ENCODE assay signal across 27 mouse cellular contexts in genomic region chr7:4683307-4683706, GRCm38 (mm10). TPM values are rescaled to one million over a fixed set of nuclear protein-coding genes. Genes with fewer than 3 reads are reported as not detected.
DNase-seq lines count a peak whose midpoint lies in the region; ATAC-seq and TF ChIP-seq lines count a peak whose summit lies in the region.
"Had no signal": no experiment of that assay in that cellular context is flagged by ENCODE, and none has a peak within 500 bp of the region (broad histone marks: within the 10 kb centered on the region; RNA-seq: fewer than 3 reads in every experiment).

No protein-coding gene starts in this region.

- dilution Hi-C loops in CH12.LX (cut with MboI; ENCODE audit: extremely low pct_ligation_motif_present, extremely low pct_unique_long_range_greater_than_20kb, low sequenced_read_pairs): no loop called here

- no peak for ATAC-seq in liver, embryonic 11.5 days (replicated peaks; ENCODE audit: low FRiP score)
- peak; percentile 44 for ATAC-seq in granulocyte monocyte progenitor cell, adult 5-6 weeks (replicated peaks; ENCODE audit: poor library complexity, severe bottlenecking)
- ATAC-seq: forebrain, embryonic 13.5 days; forebrain, embryonic 16.5 days; hindbrain, embryonic 16.5 days had no signal

- no peak overlapping the region for H3K27ac ChIP-seq in liver, embryonic 11.5 days (ENCODE audit: low read depth, low read length)
- H3K27ac ChIP-seq in CH12.LX (ENCODE audit: insufficient read depth, low read depth): no peak overlapping the region
- H3K27ac ChIP-seq: heart, embryonic 15.5 days; hindbrain, embryonic 13.5 days had no signal

- no peak for TF ChIP-seq POLR2A in CH12.LX (IDR thresholded peaks at IDR 0.05; ENCODE audit: low read depth, low read length)

- no peak for TF ChIP-seq RAD21 in CH12.LX (IDR thresholded peaks at IDR 0.05; ENCODE audit: low read depth, low read length)

- H3K4me2 ChIP-seq in liver, embryonic 11.5 days: peak overlapping the region; percentile 98; the same call in 1 of the 2 replicates
- no peak overlapping the region for H3K4me2 ChIP-seq in CH12.LX (ENCODE audit: insufficient read depth, low read depth, poor library complexity, severe bottlenecking)

- TF ChIP-seq CTCF in CH12.LX (conservative IDR thresholded peaks at IDR 0.05 in 1 of 2, IDR thresholded peaks at IDR 0.05 in 1 of 2; ENCODE audit: low read depth in 2 of 2, low read length in 2 of 2): no peak

- peaks cover 11% of the 10 kb centered on the region for H3K4me1 ChIP-seq in liver, embryonic 11.5 days (replicated peaks; ENCODE audit: control insufficient read depth, insufficient read depth, low read length)
- peaks cover 0 to 18% of the 10 kb centered on the region in 2 experiments; a peak in 2 of 4 replicates for H3K4me1 ChIP-seq in CH12.LX (ENCODE audit: control insufficient read depth in 1 of 2, insufficient read depth in 2 of 2)

- H3K9ac ChIP-seq in liver, embryonic 11.5 days (ENCODE audit: low read depth, low read length): no peak overlapping the region
- no peak overlapping the region; the same call in 1 of the 2 replicates for H3K9ac ChIP-seq in CH12.LX (ENCODE audit: insufficient read depth, low read depth)

- peaks cover 3% of the 10 kb centered on the region; the same call in 1 of the 2 replicates for H3K79me2 ChIP-seq in CH12.LX (replicated peaks; ENCODE audit: control insufficient read depth, extremely low read depth, insufficient read depth, poor library complexity, severe bottlenecking)

- in situ Hi-C loops in CH12.LX (cut with MboI; ENCODE audit: low pct_ligation_motif_present, low pct_unique_long_range_greater_than_20kb, low sequenced_read_pairs): no loop called here

- peaks cover 11% of the 10 kb centered on the region for H3K36me3 ChIP-seq in liver, embryonic 11.5 days (ENCODE audit: control insufficient read depth, insufficient read depth, low read length)
- peaks cover 26 to 33% of the 10 kb centered on the region in 2 experiments for H3K36me3 ChIP-seq in CH12.LX (replicated peaks in 1 of 2; ENCODE audit: control insufficient read depth in 1 of 2, insufficient read depth in 1 of 2, low read length in 1 of 2)

- H3K27me3 ChIP-seq in liver, embryonic 11.5 days (replicated peaks; ENCODE audit: control insufficient read depth, insufficient read depth, low read length): no peaks in the 10 kb centered on the region
- H3K27me3 ChIP-seq in CH12.LX (replicated peaks): no peaks in the 10 kb centered on the region
- H3K27me3 ChIP-seq: forebrain, embryonic 13.5 days; heart, embryonic 12.5 days; heart, embryonic 15.5 days; hindbrain, embryonic 13.5 days had no signal

- no peak overlapping the region for H3K4me3 ChIP-seq in liver, embryonic 11.5 days (ENCODE audit: low read depth, low read length)
- H3K4me3 ChIP-seq in CH12.LX (replicated peaks in 1 of 3; ENCODE audit: low read depth in 2 of 3, low read length in 2 of 3, poor library complexity in 1 of 3): no peak overlapping the region

- WGBS in liver, embryonic 11.5 days: 69% methylated on average over 5 of the region's 5 CpGs

- H3K9me3 ChIP-seq in liver, embryonic 11.5 days (ENCODE audit: control insufficient read depth, low read length): no peaks in the 10 kb centered on the region
- H3K9me3 ChIP-seq in CH12.LX (replicated peaks; ENCODE audit: low read length): no peaks in the 10 kb centered on the region
- H3K9me3 ChIP-seq: forebrain, embryonic 10.5 days; forebrain, embryonic 13.5 days; G1E; heart, embryonic 12.5 days; heart, embryonic 15.5 days; hindbrain, embryonic 10.5 days; hindbrain, embryonic 13.5 days had no signal

- TF ChIP-seq EP300 in CH12.LX (IDR thresholded peaks at IDR 0.05; ENCODE audit: low read length): no peak

- DNase-seq in liver, embryonic 11.5 days (ENCODE audit: low spot score): no peak
- DNase-seq in liver: no peak
- peak; percentile 73 for DNase-seq in 416B (ENCODE audit: low read depth)
- DNase-seq in CH12.LX (ENCODE audit: extremely low read depth): peak; percentile 30
- no peak for DNase-seq in kidney, adult 11 months
- DNase-seq in cerebellum, adult 11 months: no peak
- DNase-seq: adrenal gland, adult 2 months; adrenal gland, postnatal 14 days; cerebellum, adult 18-20 months; cerebellum, adult 9-10 months; cerebellum, postnatal 14 days; gastrocnemius, postnatal 10 days; heart, adult 18-20 months; heart, postnatal 10 days; heart, postnatal 36 days had no signal

TF ChIP-seq in CH12.LX, 34 proteins besides CTCF, POLR2A, EP300 and RAD21:
- TF ChIP-seq ETS1 (conservative IDR thresholded peaks at IDR 0.05; ENCODE audit: low read depth, low read length) (0 out of 2 replicates have a peak, but pooled peaks have one; percentile 12), MYC (IDR thresholded peaks at IDR 0.05; ENCODE audit: low read depth, low read length) (no peak), IRF4 (IDR thresholded peaks at IDR 0.05; ENCODE audit: low read depth, low read length) (peak; percentile 52; the same call in 1 of the 2 replicates)

RNA-seq across cellular contexts. Expression of gene Hspbp1, which starts 1.6 kb away (rescaled TPM):
- 132 and 137 TPM in 2 replicates for polyA plus RNA-seq in liver, embryonic 11.5 days (2014; fragmentation: Nextera tagmentation; extraction: Ambion mirVana)
- 131 and 136 TPM in 2 replicates for total RNA-seq in CH12.LX (2012; rRNA removed)
- total RNA-seq in CH12.LX (2014; rRNA removed): 92.3 and 98.8 TPM in 2 replicates
- polyA plus RNA-seq in CH12.LX (2012; ENCODE audit: insufficient read length, low read depth): 82.7 and 90.6 TPM in 2 replicates
- 29.3 and 30.7 TPM in 2 replicates for total RNA-seq in granulocyte monocyte progenitor cell, adult 5-6 weeks (2014; fragmentation: Nextera tagmentation)
- 21.9 and 23.7 TPM in 2 replicates for total RNA-seq in granulocyte monocyte progenitor cell, adult 5-6 weeks (2017)

RNA-seq across cellular contexts. Expression of gene Brsk1, which starts 7.1 kb away (rescaled TPM):
- polyA plus RNA-seq in liver, embryonic 11.5 days (2014; fragmentation: Nextera tagmentation; extraction: Ambion mirVana): 0.66 and 1.0 TPM in 2 replicates
- total RNA-seq in CH12.LX (2012; rRNA removed) (0.21 and 0.25 TPM in 2 replicates), CH12.LX (2014; rRNA removed) (not detected in 2 replicates)
- not detected in 2 replicates for polyA plus RNA-seq in CH12.LX (2012; ENCODE audit: insufficient read length, low read depth)
- total RNA-seq in granulocyte monocyte progenitor cell, adult 5-6 weeks (2014; fragmentation: Nextera tagmentation): not detected in 2 replicates
- not detected in 2 replicates for total RNA-seq in granulocyte monocyte progenitor cell, adult 5-6 weeks (2017)
- polyA plus RNA-seq: G1E had no signal

RNA-seq across cellular contexts. Expression of gene Ppp6r1, which starts 24.5 kb away (rescaled TPM):
- 5.6 and 6.6 TPM in 2 replicates for polyA plus RNA-seq in liver, embryonic 11.5 days (2014; fragmentation: Nextera tagmentation; extraction: Ambion mirVana)
- 85.6 and 91.2 TPM in 2 replicates for total RNA-seq in CH12.LX (2012; rRNA removed)
- total RNA-seq in CH12.LX (2014; rRNA removed): 53.0 and 59.2 TPM in 2 replicates
- polyA plus RNA-seq in CH12.LX (2012; ENCODE audit: insufficient read length, low read depth): 108 and 118 TPM in 2 replicates
- 134 and 148 TPM in 2 replicates for total RNA-seq in granulocyte monocyte progenitor cell, adult 5-6 weeks (2014; fragmentation: Nextera tagmentation)
- total RNA-seq in granulocyte monocyte progenitor cell, adult 5-6 weeks (2017): 142 and 146 TPM in 2 replicates

RNA-seq across cellular contexts. Expression of gene Tmem150b, which starts 41.7 kb away (rescaled TPM):
- 0.16 TPM in 1 of 2 replicates, not detected in the other for polyA plus RNA-seq in liver, embryonic 11.5 days (2014; fragmentation: Nextera tagmentation; extraction: Ambion mirVana)
- total RNA-seq in CH12.LX (2012; rRNA removed): 0.04 TPM in 1 of 2 replicates, not detected in the other
- 0.15 TPM in 1 of 2 replicates, not detected in the other for total RNA-seq in CH12.LX (2014; rRNA removed)
- polyA plus RNA-seq in CH12.LX (2012; ENCODE audit: insufficient read length, low read depth): 0.12 and 0.17 TPM in 2 replicates
- 32.7 and 33.4 TPM in 2 replicates for total RNA-seq in granulocyte monocyte progenitor cell, adult 5-6 weeks (2014; fragmentation: Nextera tagmentation)
- 13.5 and 18.5 TPM in 2 replicates for total RNA-seq in granulocyte monocyte progenitor cell, adult 5-6 weeks (2017)
- total RNA-seq: gastrocnemius, adult 18-20 months had no signal
- polyA plus RNA-seq: embryonic facial prominence, embryonic 11.5 days; heart, embryonic 12.5 days had no signal

RNA-seq across cellular contexts. Expression of gene Tmem86b, which starts 52.1 kb away (rescaled TPM):
- 12.9 and 18.0 TPM in 2 replicates for polyA plus RNA-seq in liver, embryonic 11.5 days (2014; fragmentation: Nextera tagmentation; extraction: Ambion mirVana)
- 5.9 and 7.2 TPM in 2 replicates for total RNA-seq in CH12.LX (2012; rRNA removed)
- 4.3 TPM in 2 replicates for total RNA-seq in CH12.LX (2014; rRNA removed)
- polyA plus RNA-seq in CH12.LX (2012; ENCODE audit: insufficient read length, low read depth): 9.1 and 10.6 TPM in 2 replicates
- 24.5 and 28.0 TPM in 2 replicates for total RNA-seq in granulocyte monocyte progenitor cell, adult 5-6 weeks (2014; fragmentation: Nextera tagmentation)
- 17.5 and 26.2 TPM in 2 replicates for total RNA-seq in granulocyte monocyte progenitor cell, adult 5-6 weeks (2017)

Comparison
In these comparisons a context has a peak if more than half of its experiments do, and no peak if none do; other contexts are left out.
1. DNase-seq: peak in 416B (single experiment) and CH12.LX (single experiment); none in liver, embryonic 11.5 days (single experiment), liver (single experiment), kidney, adult 11 months (single experiment) and cerebellum, adult 11 months (single experiment).